23 mouse cellular contexts compared by ENCODE assay signal in genomic region chr14:74679841-74680240, GRCm38 (mm10). TPM values are rescaled to one million over a fixed set of nuclear protein-coding genes. Genes with fewer than 3 reads are reported as not detected.
A peak's percentile ranks its signal among the peaks of the same experiment; 100 is the strongest.
DNase-seq lines count a peak whose midpoint lies in the region; ATAC-seq and TF ChIP-seq lines count a peak whose summit lies in the region.
"Had no signal": no experiment of that assay in that cellular context is flagged by ENCODE, and none has a peak within 500 bp of the region (broad histone marks: within the 10 kb centered on the region; RNA-seq: fewer than 3 reads in every experiment).

No protein-coding gene starts in this region.

- H3K27ac ChIP-seq in midbrain, postnatal 0 days (ENCODE audit: low read depth, low read length): no peak overlapping the region

- intact Hi-C loops in gastrocnemius, postnatal 36 days (cut with DNase I): no loop called here

- H3K4me1 ChIP-seq in midbrain, postnatal 0 days (ENCODE audit: insufficient read depth, low read length): no peaks in the 10 kb centered on the region

- no peak overlapping the region for H3K9ac ChIP-seq in midbrain, postnatal 0 days (replicated peaks; ENCODE audit: low read length, poor library complexity, severe bottlenecking)

- no peaks in the 10 kb centered on the region for H3K27me3 ChIP-seq in midbrain, postnatal 0 days (ENCODE audit: insufficient read depth, low read length)
- H3K27me3 ChIP-seq: CH12.LX, Patski had no signal

- no peak for TF ChIP-seq CTCF in midbrain, postnatal 0 days (IDR thresholded peaks at IDR 0.05)

- no peak overlapping the region for H3K4me3 ChIP-seq in midbrain, postnatal 0 days (ENCODE audit: low read depth, low read length)

- 72% methylated on average over 5 of the region's 5 CpGs for WGBS in midbrain, postnatal 0 days

- no peaks in the 10 kb centered on the region for H3K36me3 ChIP-seq in midbrain, postnatal 0 days (ENCODE audit: insufficient read depth, low read length)
- H3K36me3 ChIP-seq: G1E had no signal

- no peak overlapping the region for H3K4me2 ChIP-seq in midbrain, postnatal 0 days (ENCODE audit: low read depth, low read length, poor library complexity, severe bottlenecking)

- peak; percentile 67 for DNase-seq in heart, adult 11 months
- DNase-seq in heart, adult 18-20 months: no peak
- DNase-seq in Muller cell, postnatal 12 days (ENCODE audit: inconsistent ontology term): peak; percentile 75
- peak; percentile 21 for DNase-seq in retina, embryonic 14.5 days (ENCODE audit: low spot score)
- DNase-seq in retina, postnatal 1 day: peak; percentile 35
- DNase-seq in midbrain, postnatal 0 days (ENCODE audit: low spot score): no peak
- no peak for DNase-seq in gastrocnemius, postnatal 36 days
- DNase-seq in layer of hippocampus, postnatal 25 days (ENCODE audit: extremely low spot score in 1 of 2, low spot score in 1 of 2): no peak
- DNase-seq: adrenal gland, adult 2 months; adrenal gland, adult 8-10 months; adrenal gland, postnatal 10 days; adrenal gland, postnatal 14 days; adrenal gland, postnatal 25 days; adrenal gland, postnatal 36 days; B cell, adult 2 months; cerebellum, adult 11 months; cerebellum, adult 11-12 months; cerebellum, adult 18-20 months had no signal

- ATAC-seq in midbrain, postnatal 0 days (ENCODE audit: low FRiP score): no peak
- ATAC-seq: activated CD4-positive, CD25-positive, alpha-beta regulatory T cell, adult 4 months; CD4-positive, CD25-positive, alpha-beta regulatory T cell, adult 4 months; Patski had no signal

- no peaks in the 10 kb centered on the region for H3K9me3 ChIP-seq in midbrain, postnatal 0 days (ENCODE audit: low read length)
- H3K9me3 ChIP-seq: G1E had no signal

RNA-seq across cellular contexts. Expression of gene Htr2a, which starts 39.2 kb away (rescaled TPM):
- total RNA-seq in heart, adult 18-20 months (2021): under 1 TPM; 0.47 to 0.82 TPM
- 6.8 and 7.9 TPM in 2 replicates for total RNA-seq in midbrain, postnatal 0 days (2014; rRNA removed)
- polyA plus RNA-seq in midbrain, postnatal 0 days (2015; fragmentation: Nextera tagmentation; extraction: Ambion mirVana): 2.0 TPM in 2 replicates
- under 1 TPM; 0.15 to 0.31 TPM for total RNA-seq in gastrocnemius, postnatal 36 days (2021)
- total RNA-seq in layer of hippocampus, postnatal 25 days (2021): 1 to 10 TPM; 6.8 to 8.2 TPM
- total RNA-seq: adrenal gland, postnatal 25 days; CH12.LX had no signal
- polyA plus RNA-seq: CD4-positive, CD25-positive, alpha-beta regulatory T cell, adult 4 months; G1E had no signal

RNA-seq across cellular contexts. Expression of gene Esd, which starts 52.3 kb away (rescaled TPM):
- 100 to 1,000 TPM; 124 to 130 TPM for total RNA-seq in heart, adult 18-20 months (2021)
- total RNA-seq in midbrain, postnatal 0 days (2014; rRNA removed): 130 and 135 TPM in 2 replicates
- 192 and 195 TPM in 2 replicates for polyA plus RNA-seq in midbrain, postnatal 0 days (2015; fragmentation: Nextera tagmentation; extraction: Ambion mirVana)
- total RNA-seq in gastrocnemius, postnatal 36 days (2021): 10 to 100 TPM; 60.0 to 64.5 TPM
- 10 to 100 TPM; 79.6 to 97.1 TPM for total RNA-seq in layer of hippocampus, postnatal 25 days (2021)

Comparison
In these comparisons a context has a peak if more than half of its experiments do, and no peak if none do; other contexts are left out.
1. DNase-seq: peak in heart, adult 11 months (single experiment), Muller cell, postnatal 12 days (single experiment), retina, embryonic 14.5 days (single experiment) and retina, postnatal 1 day (single experiment); none in heart, adult 18-20 months (0 of 2), midbrain, postnatal 0 days (single experiment), gastrocnemius, postnatal 36 days (0 of 2) and layer of hippocampus, postnatal 25 days (0 of 2).